Mouse (Mus musculus) left cerebral cortex, adult 18-20 months (tissue): Measurements from ENCODE around the gene Pfkfb2. TPM values are rescaled to one million over a fixed set of nuclear protein-coding genes. Genes with fewer than 3 reads are reported as not detected.

ENCODE experiments used
- DNase-seq, 2 experiments: peaks; one replicate each; pipeline ENCODE4 v3.0.0; 2021 to 2022; ENCODE audit warnings: low spot score in 2 of 2, mixed read lengths in 1 of 2
- total RNA-seq, 2 experiments: library from RNA; stranded (reverse); gene quantifications; 2 replicates each; pipeline ENCODE4 v1.2.3; 2021

The Pfkfb2 gene
- total RNA-seq, 2 experiments from 2014 or later: 36.9 to 43.6 TPM

DNA sequence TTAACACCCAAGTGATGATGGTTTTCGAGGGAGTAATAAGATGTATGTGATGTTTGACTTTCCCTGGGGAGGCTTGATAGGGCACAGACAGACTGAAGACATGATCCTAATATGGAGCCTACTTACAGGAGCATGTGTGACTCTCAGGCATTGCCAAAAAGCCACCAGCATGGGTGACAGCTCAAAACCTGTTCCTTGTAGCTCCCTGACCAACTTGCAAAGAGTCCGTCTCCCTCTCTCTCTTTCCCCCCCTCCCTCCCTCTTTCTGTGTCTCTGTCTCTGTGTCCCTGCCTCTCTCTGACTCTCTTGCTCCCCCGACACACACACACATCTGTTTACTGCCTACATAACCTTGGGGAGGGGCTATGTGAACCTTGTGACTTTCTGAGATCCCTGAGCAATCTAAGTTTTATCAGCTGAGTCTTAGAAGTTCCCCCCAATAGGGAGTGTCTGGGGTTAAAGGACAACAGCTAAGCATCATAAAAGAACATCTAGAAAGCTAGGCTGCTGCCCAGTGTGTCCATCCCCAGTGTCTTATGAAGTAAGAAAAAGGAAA, 9.6 kb upstream of the Pfkfb2 start:
- DNase-seq: no peak

DNA sequence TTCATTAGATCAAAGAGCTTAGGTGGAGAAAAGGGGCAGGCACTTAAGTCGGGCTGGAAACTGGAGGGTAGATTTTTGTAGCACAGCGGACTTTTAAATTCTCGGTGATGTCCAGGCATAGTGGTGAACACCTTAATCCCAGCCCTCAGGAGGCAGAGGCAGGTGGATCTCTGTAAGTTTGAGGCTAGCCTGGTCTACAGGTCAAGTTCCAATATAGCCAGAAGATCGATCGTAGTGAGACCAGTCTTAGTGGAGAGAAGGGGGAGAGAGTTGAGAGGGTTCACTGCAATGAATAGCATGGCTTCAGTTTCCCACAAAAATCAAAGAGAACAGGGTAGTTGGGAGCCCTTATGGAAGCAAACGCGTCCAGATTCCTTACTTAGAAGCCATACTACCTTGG, 8.9 kb upstream of the Pfkfb2 start:
- DNase-seq: no peak

DNA sequence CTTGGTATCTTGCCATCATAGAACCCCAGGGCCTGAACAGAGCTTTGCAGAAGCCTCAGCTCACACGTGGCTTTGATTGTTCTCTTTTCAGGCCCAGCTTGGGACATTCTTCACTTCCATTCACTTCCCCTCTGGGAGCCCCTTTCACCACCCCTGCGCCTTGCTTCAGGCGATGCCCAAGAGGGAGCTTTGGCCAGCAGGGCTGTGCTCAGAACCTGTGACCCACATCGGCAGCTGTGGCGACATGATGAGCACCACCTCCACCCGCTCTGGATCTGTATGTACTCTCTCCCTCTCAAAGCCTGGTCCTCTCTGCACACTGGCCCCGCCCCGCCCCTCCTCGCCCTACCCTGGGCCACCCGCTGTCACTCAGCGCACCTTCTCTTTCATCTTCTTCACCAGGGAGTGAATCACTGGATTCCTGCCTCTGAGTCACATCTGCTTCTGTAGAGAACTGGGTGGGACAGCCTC, 8.4 kb upstream of the Pfkfb2 start:
- no peak for DNase-seq

DNA sequence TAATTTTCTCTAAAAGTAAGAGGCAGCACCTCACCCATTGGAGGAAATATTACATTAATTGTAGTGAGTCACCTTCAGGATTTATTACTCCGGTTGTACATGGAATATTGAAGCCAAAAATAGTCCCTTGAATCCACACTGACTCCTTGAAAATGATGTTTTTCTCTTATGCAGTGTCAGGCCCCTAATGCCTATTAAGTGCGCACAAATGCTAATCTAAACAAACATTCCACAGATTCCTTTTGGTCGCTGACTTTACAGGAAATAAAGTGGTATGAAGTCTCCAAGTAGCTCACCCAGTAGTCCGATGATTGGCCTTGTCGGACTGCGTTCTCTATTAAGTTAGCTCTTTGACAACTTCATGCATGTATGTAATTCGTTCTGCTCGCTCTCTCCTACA, 5.8 kb upstream of the Pfkfb2 start:
- no peak for DNase-seq

DNA sequence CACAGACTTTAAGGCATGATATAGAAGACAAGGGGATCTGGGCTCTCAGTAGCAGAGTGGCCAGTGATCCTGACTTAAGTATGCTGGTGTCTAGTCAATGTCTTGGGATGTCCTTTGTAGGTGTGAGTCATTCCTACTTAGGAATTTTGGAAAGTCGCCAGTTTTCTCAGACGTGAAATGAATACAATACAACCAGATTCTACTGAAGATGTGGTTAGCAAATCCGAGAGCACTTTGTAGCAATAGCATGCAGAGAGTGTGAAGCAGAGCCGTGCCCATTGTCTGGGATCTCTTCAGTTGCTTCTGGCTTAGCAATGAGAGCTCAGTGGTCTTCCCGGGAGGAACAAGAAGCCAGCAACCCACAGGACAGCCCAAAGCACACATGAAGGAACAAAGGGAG, 5.4 kb upstream of the Pfkfb2 start:
- DNase-seq: no peak

DNA sequence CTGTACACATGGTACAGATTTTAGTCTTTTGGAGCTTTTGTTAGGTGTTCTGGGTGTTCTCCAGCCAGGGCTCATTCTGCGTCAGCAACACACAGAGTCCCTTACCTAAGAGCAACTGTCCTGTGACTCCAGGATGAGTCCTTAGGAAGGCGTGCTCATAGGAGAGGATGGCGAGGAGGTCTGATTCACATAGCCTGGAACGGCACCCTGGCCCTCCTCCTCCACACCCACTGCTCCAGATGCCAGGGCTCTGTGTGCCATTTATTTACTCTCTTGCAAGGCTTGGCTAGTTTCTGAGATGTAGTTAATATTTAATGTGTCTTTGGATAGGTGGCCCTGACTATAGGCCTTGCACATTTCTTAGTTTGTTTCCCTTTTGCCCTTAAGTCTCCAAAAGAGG, 4.6 kb upstream of the Pfkfb2 start:
- DNase-seq: peak in 1 of 2 experiments; percentile 34

DNA sequence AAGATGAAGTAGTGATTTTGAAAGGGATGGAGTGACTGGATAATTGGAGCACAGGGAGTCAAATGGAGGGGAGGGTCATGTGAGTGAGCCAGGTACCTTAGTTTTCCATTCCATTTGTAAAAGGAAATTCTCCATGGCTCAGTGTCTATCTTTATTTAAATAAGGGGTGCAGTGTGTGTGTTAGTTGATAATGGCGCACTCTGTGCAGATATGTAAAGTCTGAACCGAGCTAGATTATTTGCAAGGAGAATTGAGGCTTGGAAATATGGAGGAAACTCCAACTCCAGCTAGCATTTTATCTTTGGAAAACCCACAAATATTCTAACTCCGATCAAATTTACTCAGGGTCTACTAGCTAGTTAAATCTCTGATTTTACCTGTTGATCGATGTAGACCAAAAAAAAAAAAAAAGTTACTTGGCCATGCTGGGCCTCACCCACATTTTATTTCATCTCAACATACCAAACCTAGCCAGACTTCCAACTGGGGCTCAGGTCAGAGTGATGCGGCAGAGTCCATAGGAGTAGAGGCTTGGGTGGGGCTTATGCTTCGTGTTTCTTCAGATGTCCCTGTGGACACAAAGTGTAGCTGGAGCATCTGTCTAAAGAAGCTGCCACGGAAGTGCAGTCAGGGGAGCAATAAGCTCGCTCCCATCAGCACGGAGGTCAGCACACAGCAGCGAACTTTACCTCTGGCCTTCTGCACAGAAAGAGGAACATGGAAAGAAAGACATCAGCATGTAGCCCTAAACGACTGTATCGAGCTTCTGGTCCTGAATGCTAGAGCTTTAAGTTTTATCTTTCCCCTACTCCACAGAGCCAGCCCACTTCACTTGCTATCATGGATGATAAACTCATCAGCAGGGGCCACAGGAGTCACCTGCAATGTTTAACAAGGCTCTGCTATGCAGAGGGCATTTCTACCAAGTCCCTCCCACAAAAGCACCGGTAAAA, 3.9 kb upstream of the Pfkfb2 start:
- DNase-seq: no peak

DNA sequence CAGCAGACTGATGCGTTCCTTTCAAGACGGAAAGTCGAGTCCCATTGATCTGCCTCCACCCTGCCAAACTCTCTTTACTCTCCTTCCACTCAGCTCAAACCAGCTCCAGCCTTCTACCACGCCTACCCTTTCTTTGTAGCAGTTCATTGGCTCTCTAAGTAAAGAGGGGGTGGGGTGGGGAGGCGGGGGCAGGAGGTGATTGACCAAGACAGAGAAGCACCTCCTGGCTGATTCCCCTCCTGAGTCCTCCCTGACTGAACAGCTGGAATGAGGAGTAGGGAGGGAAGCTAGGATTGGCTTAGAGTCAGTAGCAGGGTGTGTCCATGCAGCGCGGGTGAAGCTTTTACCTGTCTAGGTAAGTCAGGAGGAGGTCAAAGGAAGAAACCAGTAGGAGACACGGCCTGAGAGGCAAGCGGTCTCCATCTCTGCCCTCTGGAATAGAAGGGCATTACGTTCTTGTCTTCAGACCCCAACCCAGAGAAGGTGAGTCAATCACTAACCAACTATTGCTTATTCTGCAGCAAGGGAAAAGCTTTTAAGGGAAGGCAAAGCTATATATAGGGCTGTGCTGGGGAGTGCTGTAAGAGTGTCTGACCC, 2.8 kb upstream of the Pfkfb2 start, which contains the start of gene AA986860:
AA986860 (plus strand) TSS at position 236 of the 597 bp plus-strand sequence.
- no peak for DNase-seq

DNA sequence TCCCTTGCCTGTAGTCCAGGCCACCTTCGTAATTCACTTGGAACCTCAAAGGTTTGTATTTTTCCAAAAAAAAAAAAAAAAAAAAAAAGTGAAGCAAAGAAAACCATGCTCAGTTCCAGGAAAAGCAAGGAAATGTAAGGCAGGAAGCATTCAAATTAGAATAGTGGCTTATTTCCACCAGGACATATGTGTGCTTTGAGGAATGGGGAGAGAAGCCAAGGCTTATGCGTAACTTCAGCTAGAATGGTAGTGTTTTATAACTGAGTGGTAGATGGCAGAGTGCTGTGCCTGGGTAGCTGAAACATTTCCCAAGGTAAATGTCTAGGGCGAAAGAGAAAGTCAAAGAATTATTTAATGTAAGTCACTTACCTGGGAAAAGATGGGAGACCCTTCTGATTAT, 345 bp downstream of the Pfkfb2 start:
- no peak for DNase-seq

DNA sequence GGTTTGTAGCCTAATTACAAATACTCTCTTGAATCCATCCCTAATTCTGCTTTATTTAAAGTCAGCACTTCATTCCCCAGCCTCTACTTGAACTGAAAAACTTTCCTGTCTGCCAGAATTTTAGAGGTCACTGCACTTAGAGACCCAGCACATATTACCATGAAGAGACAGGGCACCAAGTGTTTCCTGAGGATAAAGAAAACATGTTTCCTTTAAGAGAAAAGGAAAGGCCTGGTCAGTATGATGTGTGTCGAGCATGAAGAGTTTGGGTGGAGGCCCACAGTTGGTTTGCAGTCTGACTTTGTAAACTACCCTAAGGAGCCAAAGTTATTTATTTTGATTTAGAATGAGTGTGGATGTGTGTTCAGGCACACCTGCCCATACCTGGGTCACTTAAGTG, 983 bp downstream of the Pfkfb2 start:
- DNase-seq: no peak

DNA sequence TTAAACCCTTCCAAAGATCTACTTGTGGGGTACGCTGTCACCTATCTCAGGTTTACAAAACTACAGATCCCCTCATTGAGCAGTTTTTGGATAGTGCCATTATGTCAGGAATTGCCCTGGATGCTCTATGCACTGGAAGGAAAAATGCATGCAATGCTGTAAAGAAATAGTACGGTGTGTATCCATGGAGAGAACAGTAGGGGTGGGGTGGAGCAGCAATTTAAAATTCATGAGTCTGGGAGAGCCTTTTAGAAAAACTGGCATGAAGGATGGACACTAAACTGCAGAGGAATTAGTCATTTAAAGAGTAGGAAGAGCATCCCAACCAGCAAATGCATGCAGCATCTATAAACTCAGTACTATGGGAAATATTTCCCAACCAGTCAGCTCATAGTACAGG, 2.7 kb downstream of the Pfkfb2 start:
- no peak for DNase-seq

DNA sequence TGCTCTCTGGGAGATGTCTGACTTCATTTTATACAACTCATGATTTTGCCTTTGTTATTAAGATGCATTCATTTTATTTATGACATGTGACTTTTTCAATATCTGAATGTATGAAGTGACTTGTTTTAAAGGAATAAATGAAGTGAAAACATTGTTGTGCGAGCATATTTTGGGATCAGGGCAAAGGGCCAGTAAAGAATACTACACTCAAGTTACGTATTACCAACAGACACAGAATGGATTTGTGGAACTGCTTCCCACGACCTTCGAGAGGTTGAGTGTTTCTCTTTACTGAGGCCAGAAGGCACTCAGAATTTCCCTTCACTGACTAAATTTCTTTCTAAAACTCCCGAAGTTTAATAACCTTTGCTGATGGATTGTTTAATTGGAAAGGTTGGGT, 4.8 kb downstream of the Pfkfb2 start:
- no peak for DNase-seq

DNA sequence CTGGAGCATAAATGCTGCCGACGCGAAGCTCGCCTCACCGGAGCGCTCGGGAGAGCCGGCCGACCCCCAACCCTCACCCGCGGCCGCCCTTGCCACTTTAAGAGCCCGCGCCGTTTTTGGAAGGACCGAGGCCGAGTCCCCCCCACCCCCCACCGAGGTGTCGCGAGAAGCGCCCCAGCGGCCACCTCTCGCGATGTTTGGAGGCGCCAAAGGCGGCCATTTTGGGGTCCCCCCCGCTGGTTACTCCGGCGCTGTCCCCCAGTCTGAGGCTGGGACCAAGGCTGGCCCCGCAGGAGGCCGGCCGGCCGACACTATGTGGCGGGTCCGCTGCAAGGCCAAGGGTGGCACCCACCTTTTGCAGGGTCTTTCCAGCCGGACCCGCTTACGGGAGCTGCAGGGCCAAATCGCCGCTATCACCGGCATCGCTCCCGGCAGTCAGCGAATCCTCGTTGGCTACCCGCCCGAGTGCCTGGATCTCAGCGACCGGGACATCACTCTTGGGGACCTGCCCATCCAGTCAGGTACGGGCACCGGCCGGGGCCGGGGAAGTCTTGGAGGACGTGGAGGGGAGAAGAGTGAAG, 11.7 kb downstream of the Pfkfb2 start, which contains the start of gene Yod1:
Yod1 (plus strand) TSS at position 37 of the 581 bp plus-strand sequence.
- DNase-seq: peak; percentile 83 to 88

DNA sequence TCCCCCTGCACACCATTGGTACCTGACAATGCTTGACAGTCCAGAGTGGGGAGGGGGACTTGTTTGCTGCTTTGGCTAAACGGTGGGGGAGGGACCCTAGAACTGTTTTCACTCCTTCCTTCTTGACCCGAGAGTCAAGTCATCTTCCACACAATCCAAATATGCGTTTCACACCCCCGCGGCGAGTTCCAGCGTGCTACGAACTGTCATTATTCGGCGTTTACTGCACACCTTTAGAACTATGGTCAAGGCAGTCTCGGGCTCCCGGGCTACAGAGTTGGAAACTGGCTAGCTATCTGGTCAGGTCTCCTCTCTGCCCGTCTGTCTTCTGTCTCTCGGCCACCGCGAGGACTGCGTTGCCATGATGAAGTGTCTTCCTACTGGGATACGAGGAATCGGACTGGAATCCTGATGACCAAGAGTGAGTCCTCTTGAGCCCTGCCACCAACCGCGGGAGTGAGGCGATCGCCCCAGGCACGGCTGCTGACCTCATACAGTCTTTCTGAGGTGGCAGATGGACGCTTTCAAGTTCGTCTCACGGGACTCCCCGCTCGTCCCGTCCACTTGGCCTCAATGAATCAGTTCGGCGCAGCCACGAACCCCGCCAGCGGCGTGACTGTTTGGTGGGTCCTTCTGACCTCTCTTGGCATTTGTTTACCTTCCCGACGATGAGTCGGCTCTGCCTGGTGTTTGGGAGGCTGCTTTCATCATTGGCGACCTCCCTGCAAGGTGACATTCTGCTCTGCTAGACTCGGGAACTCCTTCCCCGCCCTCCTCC, 12.4 kb downstream of the Pfkfb2 start:
- peak; percentile 31 to 46 for DNase-seq

DNA sequence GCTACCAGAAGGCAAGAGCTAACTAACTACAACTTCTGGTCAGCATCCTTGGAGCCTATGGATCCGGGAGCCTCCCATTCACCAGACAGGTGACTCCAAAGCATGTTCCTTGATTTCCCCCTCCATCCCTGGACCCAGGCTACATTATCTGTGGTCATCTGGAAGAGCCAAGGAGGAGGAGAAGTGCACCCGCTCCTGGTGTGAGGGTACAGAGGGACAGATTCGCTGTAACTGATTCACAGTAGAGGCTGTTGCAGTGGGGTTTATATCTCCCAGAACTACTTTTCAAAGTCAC, 12.9 kb downstream of the Pfkfb2 start:
- no peak for DNase-seq

DNA sequence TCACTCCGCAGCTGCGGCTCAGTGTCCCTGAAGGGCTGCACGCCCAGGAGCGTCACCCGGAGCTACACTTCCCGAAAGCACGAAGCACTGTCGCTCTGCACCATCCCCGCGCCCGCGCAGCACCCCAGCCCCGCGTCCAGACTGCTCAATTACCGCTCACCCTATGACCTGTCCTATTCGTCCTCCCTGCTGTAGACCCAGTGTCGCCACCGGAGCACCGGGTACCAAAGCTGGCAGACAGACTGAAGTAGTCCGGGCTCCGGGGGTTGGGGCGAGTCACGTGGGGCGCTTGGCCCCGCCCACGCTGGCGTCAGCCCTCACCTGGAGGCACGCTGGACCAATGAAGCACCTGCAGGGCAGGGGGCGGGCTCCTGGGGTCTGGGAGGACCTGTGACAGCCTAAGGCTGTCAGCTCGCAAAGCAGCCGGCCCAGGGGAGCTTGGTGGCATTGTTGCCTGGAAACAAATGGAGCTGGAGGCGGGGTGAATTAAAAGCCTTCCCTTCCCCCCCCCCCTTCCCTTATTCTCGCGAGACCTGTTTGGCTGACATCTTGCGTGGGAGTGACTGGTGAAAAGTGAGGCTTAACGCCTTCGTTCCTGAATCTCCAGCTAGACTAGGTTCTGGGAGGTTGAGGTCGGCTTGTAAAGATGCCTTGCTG, 13.4 kb downstream of the Pfkfb2 start, which contains the start of gene Gm29427:
Gm29427 (minus strand) TSS at position 239 of the 657 bp plus-strand sequence.
- DNase-seq: peak; percentile 88 to 95

DNA sequence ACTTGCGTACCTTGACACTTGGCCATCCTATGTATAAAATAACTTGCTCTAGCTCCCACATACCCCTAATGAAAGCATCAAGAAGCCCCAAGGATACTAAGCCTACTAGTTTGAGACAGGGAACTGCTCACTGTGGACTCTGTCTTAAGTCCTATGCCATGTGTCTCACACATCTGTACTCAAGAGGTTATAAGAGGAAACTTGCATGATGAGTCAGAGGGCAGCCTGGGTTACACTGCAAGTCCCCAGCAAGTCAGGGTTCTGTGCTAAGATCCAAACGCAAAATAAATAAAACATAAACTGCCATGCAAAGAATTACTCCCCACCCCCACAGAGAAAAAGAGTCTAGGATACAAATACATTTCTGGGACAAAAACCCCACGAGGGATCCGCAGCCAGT, 15.0 kb downstream of the Pfkfb2 start:
- DNase-seq: no peak

DNA sequence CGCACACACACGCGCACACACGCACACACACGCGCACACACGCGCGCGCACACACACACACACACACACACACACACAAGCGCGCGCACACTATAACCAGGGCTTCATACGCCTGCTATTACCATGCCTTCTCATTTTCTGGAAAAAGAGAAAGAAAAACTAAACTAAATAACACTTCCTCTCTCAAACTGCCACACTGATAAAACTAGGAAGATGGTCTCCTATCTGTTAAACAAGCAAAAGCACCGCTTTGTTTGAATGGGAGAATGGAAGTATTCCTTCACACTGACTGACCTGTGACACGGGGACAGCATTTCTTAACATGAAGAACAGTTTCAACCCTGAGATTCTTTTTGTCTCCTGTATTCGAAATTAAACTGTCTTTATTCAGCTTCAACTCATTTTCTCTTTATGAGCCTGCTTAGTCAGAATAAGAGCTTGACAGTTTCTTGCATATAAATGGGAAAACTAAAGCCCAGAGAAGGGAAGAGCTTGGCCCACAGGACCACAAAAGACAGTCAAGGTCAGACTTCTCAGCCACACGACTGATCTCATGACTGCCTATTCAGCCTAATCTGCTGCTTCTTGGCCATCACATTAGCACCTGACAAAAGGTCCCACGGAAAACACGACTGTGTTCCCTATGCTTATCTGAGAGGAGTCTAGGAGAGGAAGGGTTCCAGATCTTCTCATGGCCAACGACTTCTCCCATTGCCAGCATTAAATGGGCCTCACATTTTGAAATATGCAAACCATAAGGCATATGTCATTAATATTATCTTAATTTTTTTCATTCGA, 18.6 kb downstream of the Pfkfb2 start:
- DNase-seq: no peak

DNA sequence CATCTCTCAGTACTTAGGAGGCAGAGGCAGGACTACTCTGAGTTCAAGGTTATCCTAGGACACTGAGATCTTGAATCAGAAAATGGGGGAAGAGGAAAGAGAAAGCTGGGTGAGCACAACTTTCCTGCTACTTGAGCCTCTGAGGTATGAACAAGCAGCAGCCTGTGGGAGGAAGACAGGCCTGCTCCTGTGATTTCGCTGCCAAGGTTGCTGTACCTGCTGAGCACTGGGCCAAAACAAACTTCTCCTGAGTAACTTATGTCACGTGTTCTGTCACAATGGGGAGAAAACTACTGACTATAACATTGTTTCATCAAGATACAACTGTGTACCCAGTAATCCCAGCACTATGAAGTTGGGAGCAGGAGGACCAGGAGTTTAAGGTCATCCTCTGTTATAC, 25.4 kb downstream of the Pfkfb2 start:
- DNase-seq: no peak

DNA sequence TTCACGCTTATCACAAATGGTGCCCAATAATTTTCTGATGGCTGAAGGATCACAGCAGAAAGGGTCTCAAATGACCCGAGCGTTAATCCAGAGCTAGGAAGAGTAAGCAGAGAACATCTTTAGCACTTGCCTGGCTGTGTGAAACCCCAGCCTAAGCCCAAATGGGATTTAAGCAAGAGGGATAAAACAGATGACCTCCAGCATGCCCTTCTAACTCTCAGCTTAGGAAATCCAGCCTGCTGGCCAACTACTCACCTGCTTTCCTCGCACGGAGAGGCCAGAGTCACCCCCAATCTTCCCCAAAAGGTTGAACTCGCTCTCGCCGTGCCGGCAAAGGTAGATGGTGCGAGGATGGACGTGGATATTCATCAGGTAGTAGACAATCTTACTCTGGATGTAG, 27.1 kb downstream of the Pfkfb2 start:
- DNase-seq: no peak
